Mouse (Mus musculus): ENCODE measurements around the gene Efcab8.

- TF ChIP-seq MAFK (IDR thresholded peaks at IDR 0.05; ENCODE audit: insufficient read depth, low read depth, low read length), result no peak
- no peak for TF ChIP-seq ZC3H11A (IDR thresholded peaks at IDR 0.05; ENCODE audit: borderline replicate concordance, low read depth, low read length)
- TF ChIP-seq CHD2 (IDR thresholded peaks at IDR 0.05; ENCODE audit: low read depth, low read length), result no peak
Measured at GRCm38 (mm10) chr2:153860315-153860714, 80.6 kb downstream of the Efcab8 start.

Data from ES-E14 (cell line).